Mouse (Mus musculus) heart, adult 2 months (tissue): ENCODE measurements around the gene Gm10153.
A peak's percentile ranks its signal among the peaks of the same experiment; 100 is the strongest.

Experiments
- CTCF ChIP-seq: fragments of 200-600 bp; IDR thresholded peaks from 2 replicates; pipeline ENCODE4 v1.8.1; 2022; ENCODE audit warnings: antibody characterized with exemption, mild to moderate bottlenecking, moderate library complexity
- EP300 ChIP-seq: fragments of 200-500 bp; IDR thresholded peaks from 2 replicates; pipeline ENCODE4 v1.6.1; 2011; ENCODE audit warnings: low read depth, low read length, control low read depth; ENCODE audit not compliant: insufficient read depth
- POLR2A ChIP-seq: fragments of 200-500 bp; IDR thresholded peaks from 2 replicates; pipeline ENCODE4 v1.6.1; 2011; ENCODE audit warnings: mild to moderate bottlenecking, low read depth, low read length, control low read depth; ENCODE audit not compliant: insufficient read depth

DNA sequence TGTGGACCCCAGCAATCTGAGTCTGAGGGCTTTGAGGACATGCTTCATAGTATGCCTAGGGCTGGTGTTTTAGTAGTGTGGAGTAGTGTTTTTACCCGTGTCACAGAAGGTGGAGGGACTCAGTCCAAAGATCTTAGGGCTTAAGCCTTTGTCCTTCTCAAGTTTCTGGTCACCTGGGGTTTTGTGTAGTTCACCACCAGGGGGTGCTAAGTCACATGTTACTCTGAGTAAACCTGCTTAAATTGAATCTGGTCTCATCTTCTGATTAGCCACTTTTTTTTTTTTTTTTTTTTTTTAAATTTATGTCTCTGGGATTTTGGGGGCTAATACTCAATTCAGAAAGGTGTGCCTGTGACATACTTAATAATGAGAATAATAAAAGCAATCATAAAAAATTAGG is 44.2 kb downstream of the Gm10153 start:
- TF ChIP-seq POLR2A: no peak
- TF ChIP-seq CTCF: peak; percentile 74
- TF ChIP-seq EP300: no peak
